Mouse (Mus musculus) neural tube, embryonic 12.5 days (tissue): ENCODE measurements around the gene Thada. TPM values are rescaled to one million over a fixed set of nuclear protein-coding genes. Genes with fewer than 3 reads are reported as not detected.

ENCODE experiments used
- ATAC-seq: fragments of 200-750 bp; cut with Nextera tagmentation; 2 replicates; pipeline ENCODE4 v1.8.0; 2017; ENCODE audit warnings: low read depth, mild to moderate bottlenecking, moderate TSS enrichment, moderate library complexity; ENCODE audit not compliant: low FRiP score
- H3K27ac ChIP-seq: fragments of 300-500 bp; sonication (generic); 2 replicates; pipeline ENCODE4 v1.5.1; 2016
- H3K27me3 ChIP-seq: fragments of 300-500 bp; sonication (generic); replicated peaks from 2 replicates; pipeline ENCODE4 v1.6.1; 2016; ENCODE audit warnings: mild to moderate bottlenecking
- H3K36me3 ChIP-seq: fragments of 300-500 bp; sonication (generic); 2 replicates; pipeline ENCODE4 v1.6.1; 2016; ENCODE audit warnings: mild to moderate bottlenecking
- H3K4me1 ChIP-seq: fragments of 300-500 bp; sonication (generic); 2 replicates; pipeline ENCODE4 v1.6.1; 2016
- H3K4me2 ChIP-seq: fragments of 300-500 bp; sonication (generic); replicated peaks from 2 replicates; pipeline ENCODE4 v1.6.1; 2016; ENCODE audit warnings: mild to moderate bottlenecking
- H3K4me3 ChIP-seq: fragments of 300-500 bp; sonication (generic); 2 replicates; pipeline ENCODE4 v1.5.1; 2016
- H3K9ac ChIP-seq: fragments of 300-500 bp; sonication (generic); 2 replicates; pipeline ENCODE4 v1.6.1; 2016; ENCODE audit warnings: mild to moderate bottlenecking
- H3K9me3 ChIP-seq: fragments of 300-500 bp; sonication (generic); 2 replicates; pipeline ENCODE4 v1.6.1; 2016; ENCODE audit warnings: mild to moderate bottlenecking
- WGBS: fragments of 180-500 bp; shearing (Covaris S2); methylation state at CpG from one replicate; pipeline ENCODE4 v1.1.7; 2016; 5-methylcytosine and 5-hydroxymethylcytosine counted together
- polyA plus RNA-seq: library from polyadenylated mRNA; unstranded; fragments of >200 nt; fragmentation: Nextera tagmentation; extraction: Ambion mirVana; gene quantifications from 2 replicates; pipeline ENCODE4 v1.2.1, GENCODE M21; 2016

The Thada gene
- polyA plus RNA-seq, 1 experiment from 2014 or later = 9.2 TPM

- Histone ChIP-seq H3K4me3 (no peak overlapping the region), H3K4me1 (no peaks in the 10 kb centered on the region), H3K27me3 (0 out of 2 replicates have a peak, but pooled peaks cover 3% of the 10 kb centered on the region), H3K9me3 (no peaks in the 10 kb centered on the region), H3K36me3 (no peaks in the 10 kb centered on the region), H3K4me2 (no peak overlapping the region), H3K9ac (no peak overlapping the region), H3K27ac (no peak overlapping the region)
- 76% methylated on average over 12 of the region's 12 CpGs for WGBS
- ATAC-seq = no peak
These were observed 302.8 kb downstream of the Thada start for GRCm38 (mm10) chr17:84163066-84163785.

GRCm38 (mm10) chr17:84162211-84162760, 303.7 kb downstream of the Thada start:
- no peak overlapping the region for H3K4me2 ChIP-seq
- no peak overlapping the region for H3K4me3 ChIP-seq
- no peaks in the 10 kb centered on the region for H3K9me3 ChIP-seq
- peaks cover under 1% of the 10 kb centered on the region; the same call in 1 of the 2 replicates for H3K4me1 ChIP-seq
- WGBS = 93% methylated on average over 8 of the region's 8 CpGs
- H3K36me3 ChIP-seq = no peaks in the 10 kb centered on the region
- H3K27me3 ChIP-seq = peaks cover 8% of the 10 kb centered on the region; the same call in 1 of the 2 replicates
- no peak overlapping the region for H3K9ac ChIP-seq
- H3K27ac ChIP-seq = no peak overlapping the region
- no peak for ATAC-seq

- Histone ChIP-seq H3K4me1 (peaks cover 5% of the 10 kb centered on the region; the same call in 1 of the 2 replicates), H3K27ac (no peak overlapping the region), H3K9ac (no peak overlapping the region), H3K9me3 (no peaks in the 10 kb centered on the region), H3K4me2 (no peak overlapping the region), H3K36me3 (no peaks in the 10 kb centered on the region), H3K4me3 (no peak overlapping the region), H3K27me3 (peaks cover 13% of the 10 kb centered on the region; the same call in 1 of the 2 replicates)
- WGBS = 56% methylated on average over 6 of the region's 6 CpGs
- ATAC-seq = no peak
These were observed 304.7 kb downstream of the Thada start for GRCm38 (mm10) chr17:84161231-84161854.

- H3K4me3 ChIP-seq = no peak overlapping the region
- H3K36me3 ChIP-seq = no peaks in the 10 kb centered on the region
- 47% methylated on average over 15 of the region's 15 CpGs for WGBS
- H3K4me2 ChIP-seq = no peak overlapping the region
- H3K9me3 ChIP-seq = no peaks in the 10 kb centered on the region
- H3K27ac ChIP-seq = no peak overlapping the region
- H3K4me1 ChIP-seq = peaks cover 8% of the 10 kb centered on the region; the same call in 1 of the 2 replicates
- H3K9ac ChIP-seq = no peak overlapping the region
- H3K27me3 ChIP-seq = peaks cover 13% of the 10 kb centered on the region; the same call in 1 of the 2 replicates
- no peak for ATAC-seq
These were observed 307.1 kb downstream of the Thada start for GRCm38 (mm10) chr17:84158891-84159290.

GRCm38 (mm10) chr17:84158461-84158795, 307.6 kb downstream of the Thada start:
- no peak overlapping the region for H3K9ac ChIP-seq
- no peaks in the 10 kb centered on the region for H3K36me3 ChIP-seq
- H3K27me3 ChIP-seq = peaks cover 14% of the 10 kb centered on the region; the same call in 1 of the 2 replicates
- H3K4me3 ChIP-seq = no peak overlapping the region
- no peak overlapping the region for H3K27ac ChIP-seq
- H3K9me3 ChIP-seq = no peaks in the 10 kb centered on the region
- 86% methylated on average over 12 of the region's 12 CpGs for WGBS
- ATAC-seq = no peak
- H3K4me2 ChIP-seq = no peak overlapping the region
- peaks cover 8% of the 10 kb centered on the region; the same call in 1 of the 2 replicates for H3K4me1 ChIP-seq

- Histone ChIP-seq H3K4me2 (no peak overlapping the region), H3K36me3 (no peaks in the 10 kb centered on the region), H3K9ac (no peak overlapping the region), H3K27ac (no peak overlapping the region), H3K4me3 (no peak overlapping the region), H3K9me3 (no peaks in the 10 kb centered on the region), H3K27me3 (peaks cover 17% of the 10 kb centered on the region; the same call in 1 of the 2 replicates), H3K4me1 (peaks cover 8% of the 10 kb centered on the region; the same call in 1 of the 2 replicates)
- ATAC-seq = no peak
- 56% methylated on average over 6 of the region's 6 CpGs for WGBS
These were observed 308.1 kb downstream of the Thada start for GRCm38 (mm10) chr17:84157743-84158460.

GRCm38 (mm10) chr17:84156748-84157742, 309.0 kb downstream of the Thada start:
- H3K9me3 ChIP-seq = no peaks in the 10 kb centered on the region
- WGBS = 19% methylated on average over 19 of the region's 19 CpGs
- no peak for ATAC-seq

GRCm38 (mm10) chr17:84156227-84156573, 309.8 kb downstream of the Thada start:
- H3K36me3 ChIP-seq = no peaks in the 10 kb centered on the region
- peaks cover 8% of the 10 kb centered on the region; the same call in 1 of the 2 replicates for H3K4me1 ChIP-seq
- no peak for ATAC-seq
- peaks cover 19% of the 10 kb centered on the region; the same call in 1 of the 2 replicates for H3K27me3 ChIP-seq
- no peak overlapping the region for H3K4me2 ChIP-seq
- H3K9me3 ChIP-seq = no peaks in the 10 kb centered on the region
- no peak overlapping the region for H3K9ac ChIP-seq
- H3K4me3 ChIP-seq = no peak overlapping the region
- H3K27ac ChIP-seq = no peak overlapping the region
- WGBS = 32% methylated on average over 13 of the region's 13 CpGs

More at GRCm38 (mm10) chr17:84156748-84157742, 309.0 kb downstream of the Thada start:
- H3K27ac ChIP-seq = no peak overlapping the region
- H3K4me2 ChIP-seq = no peak overlapping the region
- H3K36me3 ChIP-seq = no peaks in the 10 kb centered on the region
- peaks cover 17% of the 10 kb centered on the region; the same call in 1 of the 2 replicates for H3K27me3 ChIP-seq
- no peak overlapping the region for H3K4me3 ChIP-seq
- peaks cover 8% of the 10 kb centered on the region; the same call in 1 of the 2 replicates for H3K4me1 ChIP-seq
- H3K9ac ChIP-seq = no peak overlapping the region

- Histone ChIP-seq H3K9ac (no peak overlapping the region), H3K36me3 (no peaks in the 10 kb centered on the region), H3K9me3 (no peaks in the 10 kb centered on the region), H3K27ac (no peak overlapping the region), H3K4me2 (no peak overlapping the region), H3K4me1 (peaks cover 8% of the 10 kb centered on the region; the same call in 1 of the 2 replicates), H3K4me3 (no peak overlapping the region), H3K27me3 (peaks cover 19% of the 10 kb centered on the region; the same call in 1 of the 2 replicates)
- WGBS = 76% methylated on average over 8 of the region's 8 CpGs
- no peak for ATAC-seq
These were observed 310.3 kb downstream of the Thada start for GRCm38 (mm10) chr17:84155516-84156226.

GRCm38 (mm10) chr17:84155029-84155338, 311.0 kb downstream of the Thada start:
- 86% methylated on average over 6 of the region's 6 CpGs for WGBS
- Histone ChIP-seq H3K27me3 (peaks cover 19% of the 10 kb centered on the region; the same call in 1 of the 2 replicates), H3K9me3 (no peaks in the 10 kb centered on the region), H3K36me3 (no peaks in the 10 kb centered on the region), H3K9ac (no peak overlapping the region), H3K27ac (no peak overlapping the region), H3K4me1 (peaks cover 8% of the 10 kb centered on the region; the same call in 1 of the 2 replicates), H3K4me2 (no peak overlapping the region), H3K4me3 (no peak overlapping the region)
- no peak for ATAC-seq
